Mouse (Mus musculus): ENCODE results near the gene Lgr4. TPM values are rescaled to one million over a fixed set of nuclear protein-coding genes. Genes with fewer than 3 reads are reported as not detected.

Lgr4 gene
- polyA plus RNA-seq, 1 experiment from 2014 or later: 11.6 TPM

GRCm38 (mm10) chr2:109934086-109934485, 16.6 kb downstream of the Lgr4 start:
- no peak for DNase-seq
- 84% methylated on average over 4 of the region's 4 CpGs for WGBS
- no peaks in the 10 kb centered on the region for H3K27me3 ChIP-seq (ENCODE audit: control insufficient read depth, insufficient read depth, low read length)
- no peak overlapping the region for H3K9ac ChIP-seq (replicated peaks; ENCODE audit: low read length)
- no peak overlapping the region for H3K4me3 ChIP-seq (replicated peaks; ENCODE audit: low read depth, low read length)
- H3K9me3 ChIP-seq (ENCODE audit: control insufficient read depth, low read length): no peaks in the 10 kb centered on the region
- no peak overlapping the region for H3K27ac ChIP-seq (replicated peaks; ENCODE audit: low read depth, low read length)
- no peaks in the 10 kb centered on the region for H3K36me3 ChIP-seq (ENCODE audit: control insufficient read depth, insufficient read depth, low read length)
- ATAC-seq (ENCODE audit: low FRiP score, low TSS enrichment): no peak
- no peaks in the 10 kb centered on the region for H3K4me1 ChIP-seq (ENCODE audit: control insufficient read depth, insufficient read depth, low read length)
- no peak overlapping the region for H3K4me2 ChIP-seq (ENCODE audit: low read length)

DNA sequence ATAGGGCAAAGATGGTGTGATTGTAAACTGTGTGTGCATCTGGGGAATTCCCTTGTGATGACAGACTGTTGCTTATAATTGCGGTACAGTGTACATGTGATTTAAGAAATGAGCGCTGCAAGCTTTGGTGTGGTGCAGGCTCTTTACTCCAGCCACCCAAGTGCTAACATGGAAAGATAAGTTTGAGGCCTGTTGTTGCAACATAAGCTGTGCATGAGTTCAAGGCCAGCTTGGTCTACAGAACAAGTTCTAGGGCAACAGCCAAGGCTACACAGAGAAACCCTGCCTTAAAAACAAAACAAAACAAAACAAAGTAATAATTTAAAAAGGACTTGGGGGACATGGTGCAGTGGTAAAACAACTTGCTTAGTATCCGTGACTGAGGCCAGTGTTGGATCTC, 17.7 kb downstream of the Lgr4 start:
- no peaks in the 10 kb centered on the region for H3K4me1 ChIP-seq (ENCODE audit: control insufficient read depth, insufficient read depth, low read length)
- H3K27me3 ChIP-seq (ENCODE audit: control insufficient read depth, insufficient read depth, low read length): no peaks in the 10 kb centered on the region
- H3K36me3 ChIP-seq (ENCODE audit: control insufficient read depth, insufficient read depth, low read length): no peaks in the 10 kb centered on the region
- no peak for DNase-seq
- H3K27ac ChIP-seq (replicated peaks; ENCODE audit: low read depth, low read length): no peak overlapping the region
- H3K4me2 ChIP-seq (ENCODE audit: low read length): no peak overlapping the region
- ATAC-seq (ENCODE audit: low FRiP score, low TSS enrichment): no peak
- no peaks in the 10 kb centered on the region for H3K9me3 ChIP-seq (ENCODE audit: control insufficient read depth, low read length)
- no peak overlapping the region for H3K4me3 ChIP-seq (replicated peaks; ENCODE audit: low read depth, low read length)
- WGBS: 94% methylated on average over 3 of the region's 3 CpGs
- no peak overlapping the region for H3K9ac ChIP-seq (replicated peaks; ENCODE audit: low read length)

DNA sequence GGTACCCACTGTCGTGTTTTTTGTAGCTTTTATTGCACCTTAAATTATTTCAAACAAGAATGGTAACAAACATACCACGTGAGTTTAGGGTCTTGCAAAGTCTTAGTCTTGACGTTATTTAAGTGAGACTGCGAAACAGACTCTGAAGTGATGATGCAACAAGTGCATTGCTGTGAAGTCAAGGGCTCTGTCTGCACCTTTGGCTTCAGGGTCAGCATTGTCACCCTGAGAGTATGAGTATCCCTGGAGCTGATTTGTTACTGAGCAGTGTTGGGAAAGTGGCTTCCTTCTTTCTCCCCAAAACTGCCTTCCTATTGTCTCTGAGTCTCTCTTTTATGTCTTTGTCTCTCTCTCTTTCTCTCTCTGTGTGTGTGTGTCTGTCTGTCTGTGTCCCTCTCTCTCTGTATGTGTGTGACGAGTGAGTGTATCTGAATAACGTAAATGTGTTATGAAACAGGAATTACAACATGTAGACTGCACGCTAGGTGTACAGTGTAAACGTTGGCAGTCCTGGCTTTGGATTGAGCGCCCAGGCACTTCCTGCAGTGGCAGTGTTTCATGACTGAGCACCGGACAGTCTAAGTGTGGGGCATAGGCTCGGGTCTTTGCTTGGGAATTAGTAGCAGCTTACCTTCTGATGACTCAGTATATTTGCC, 18.4 kb downstream of the Lgr4 start:
- no peak for DNase-seq
- H3K27me3 ChIP-seq (ENCODE audit: control insufficient read depth, insufficient read depth, low read length): no peaks in the 10 kb centered on the region
- 63% methylated on average over 11 of the region's 11 CpGs for WGBS
- no peak overlapping the region for H3K27ac ChIP-seq (replicated peaks; ENCODE audit: low read depth, low read length)
- H3K4me3 ChIP-seq (replicated peaks; ENCODE audit: low read depth, low read length): no peak overlapping the region
- H3K4me1 ChIP-seq (ENCODE audit: control insufficient read depth, insufficient read depth, low read length): no peaks in the 10 kb centered on the region
- no peaks in the 10 kb centered on the region for H3K9me3 ChIP-seq (ENCODE audit: control insufficient read depth, low read length)
- H3K36me3 ChIP-seq (ENCODE audit: control insufficient read depth, insufficient read depth, low read length): no peaks in the 10 kb centered on the region
- H3K4me2 ChIP-seq (ENCODE audit: low read length): no peak overlapping the region
- ATAC-seq (ENCODE audit: low FRiP score, low TSS enrichment): no peak
- no peak overlapping the region for H3K9ac ChIP-seq (replicated peaks; ENCODE audit: low read length)

- Histone ChIP-seq H3K36me3 (ENCODE audit: control insufficient read depth, insufficient read depth, low read length) (no peaks in the 10 kb centered on the region), H3K4me2 (ENCODE audit: low read length) (no peak overlapping the region), H3K9ac (replicated peaks; ENCODE audit: low read length) (no peak overlapping the region), H3K27ac (replicated peaks; ENCODE audit: low read depth, low read length) (no peak overlapping the region), H3K4me3 (replicated peaks; ENCODE audit: low read depth, low read length) (no peak overlapping the region), H3K9me3 (ENCODE audit: control insufficient read depth, low read length) (no peaks in the 10 kb centered on the region), H3K27me3 (ENCODE audit: control insufficient read depth, insufficient read depth, low read length) (no peaks in the 10 kb centered on the region), H3K4me1 (ENCODE audit: control insufficient read depth, insufficient read depth, low read length) (no peaks in the 10 kb centered on the region)
- 37% methylated on average over 2 of the region's 2 CpGs for WGBS
- ATAC-seq (ENCODE audit: low FRiP score, low TSS enrichment) (no peak), DNase-seq (no peak)
These were observed 18.9 kb downstream of the Lgr4 start for GRCm38 (mm10) chr2:109936410-109936755.

DNA sequence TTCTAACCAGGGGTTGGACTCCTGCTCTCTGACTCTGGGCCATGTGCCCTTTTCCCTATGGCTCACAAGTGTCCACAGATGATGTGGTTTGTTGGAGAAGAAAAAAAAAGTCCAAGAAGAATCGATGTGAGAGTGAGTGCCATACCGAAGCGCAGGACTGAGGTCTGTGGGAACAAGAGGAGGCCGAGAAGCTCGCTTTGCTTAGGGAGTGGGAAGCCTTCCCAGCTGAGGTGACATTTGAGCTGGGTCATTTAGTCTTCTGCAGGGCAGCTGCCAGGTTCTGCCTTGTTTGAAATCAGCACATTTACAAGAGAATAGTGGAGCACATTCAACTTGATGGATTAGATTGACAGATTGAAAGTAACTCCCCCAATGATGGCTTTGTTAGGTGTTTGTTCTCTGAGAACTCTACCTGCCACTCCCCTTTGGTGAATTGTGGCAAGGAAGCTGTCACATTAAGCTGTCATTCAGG, 24.6 kb downstream of the Lgr4 start:
- DNase-seq (peak; percentile 52), ATAC-seq (ENCODE audit: low FRiP score, low TSS enrichment) (peak; percentile 68)
- Histone ChIP-seq H3K27ac (replicated peaks; ENCODE audit: low read depth, low read length) (no peak overlapping the region), H3K27me3 (ENCODE audit: control insufficient read depth, insufficient read depth, low read length) (no peaks in the 10 kb centered on the region), H3K9ac (replicated peaks; ENCODE audit: low read length) (no peak overlapping the region), H3K4me3 (replicated peaks; ENCODE audit: low read depth, low read length) (no peak overlapping the region), H3K36me3 (ENCODE audit: control insufficient read depth, insufficient read depth, low read length) (no peaks in the 10 kb centered on the region), H3K4me1 (ENCODE audit: control insufficient read depth, insufficient read depth, low read length) (peaks cover 25% of the 10 kb centered on the region), H3K4me2 (ENCODE audit: low read length) (no peak overlapping the region), H3K9me3 (ENCODE audit: control insufficient read depth, low read length) (no peaks in the 10 kb centered on the region)
- 7% methylated on average over 5 of the region's 5 CpGs for WGBS

GRCm38 (mm10) chr2:109942810-109943570, 25.5 kb downstream of the Lgr4 start:
- Histone ChIP-seq H3K9ac (replicated peaks; ENCODE audit: low read length) (no peak overlapping the region), H3K27me3 (ENCODE audit: control insufficient read depth, insufficient read depth, low read length) (no peaks in the 10 kb centered on the region), H3K27ac (replicated peaks; ENCODE audit: low read depth, low read length) (peak overlapping the region; percentile 14; the same call in 1 of the 2 replicates), H3K4me1 (ENCODE audit: control insufficient read depth, insufficient read depth, low read length) (peaks cover 25% of the 10 kb centered on the region), H3K4me3 (replicated peaks; ENCODE audit: low read depth, low read length) (no peak overlapping the region), H3K4me2 (ENCODE audit: low read length) (peak overlapping the region; percentile 13; the same call in 1 of the 2 replicates), H3K9me3 (ENCODE audit: control insufficient read depth, low read length) (no peaks in the 10 kb centered on the region), H3K36me3 (ENCODE audit: control insufficient read depth, insufficient read depth, low read length) (no peaks in the 10 kb centered on the region)
- ATAC-seq (ENCODE audit: low FRiP score, low TSS enrichment): peak; percentile 84
- WGBS: 12% methylated on average over 8 of the region's 8 CpGs
- DNase-seq: peak; percentile 73

- H3K4me3 ChIP-seq (replicated peaks; ENCODE audit: low read depth, low read length): no peak overlapping the region
- H3K27me3 ChIP-seq (ENCODE audit: control insufficient read depth, insufficient read depth, low read length): no peaks in the 10 kb centered on the region
- ATAC-seq (ENCODE audit: low FRiP score, low TSS enrichment) (no peak), DNase-seq (no peak)
- H3K27ac ChIP-seq (replicated peaks; ENCODE audit: low read depth, low read length): no peak overlapping the region
- H3K9me3 ChIP-seq (ENCODE audit: control insufficient read depth, low read length): no peaks in the 10 kb centered on the region
- no peaks in the 10 kb centered on the region for H3K36me3 ChIP-seq (ENCODE audit: control insufficient read depth, insufficient read depth, low read length)
- 67% methylated on average over 9 of the region's 9 CpGs for WGBS
- H3K9ac ChIP-seq (replicated peaks; ENCODE audit: low read length): no peak overlapping the region
- H3K4me2 ChIP-seq (ENCODE audit: low read length): no peak overlapping the region
- H3K4me1 ChIP-seq (ENCODE audit: control insufficient read depth, insufficient read depth, low read length): peaks cover 25% of the 10 kb centered on the region
These were observed 27.5 kb downstream of the Lgr4 start for GRCm38 (mm10) chr2:109944995-109945394.

- no peak overlapping the region for H3K27ac ChIP-seq (replicated peaks; ENCODE audit: low read depth, low read length)
- H3K4me1 ChIP-seq (ENCODE audit: control insufficient read depth, insufficient read depth, low read length): peaks cover 25% of the 10 kb centered on the region
- no peak overlapping the region for H3K4me3 ChIP-seq (replicated peaks; ENCODE audit: low read depth, low read length)
- H3K9me3 ChIP-seq (ENCODE audit: control insufficient read depth, low read length): no peaks in the 10 kb centered on the region
- H3K4me2 ChIP-seq (ENCODE audit: low read length): no peak overlapping the region
- H3K9ac ChIP-seq (replicated peaks; ENCODE audit: low read length): no peak overlapping the region
- no peaks in the 10 kb centered on the region for H3K36me3 ChIP-seq (ENCODE audit: control insufficient read depth, insufficient read depth, low read length)
- WGBS: 36% methylated on average over 4 of the region's 4 CpGs
- no peaks in the 10 kb centered on the region for H3K27me3 ChIP-seq (ENCODE audit: control insufficient read depth, insufficient read depth, low read length)
- no peak for ATAC-seq (ENCODE audit: low FRiP score, low TSS enrichment)
- no peak for DNase-seq
These were observed 28.1 kb downstream of the Lgr4 start for GRCm38 (mm10) chr2:109945532-109945931.

DNA sequence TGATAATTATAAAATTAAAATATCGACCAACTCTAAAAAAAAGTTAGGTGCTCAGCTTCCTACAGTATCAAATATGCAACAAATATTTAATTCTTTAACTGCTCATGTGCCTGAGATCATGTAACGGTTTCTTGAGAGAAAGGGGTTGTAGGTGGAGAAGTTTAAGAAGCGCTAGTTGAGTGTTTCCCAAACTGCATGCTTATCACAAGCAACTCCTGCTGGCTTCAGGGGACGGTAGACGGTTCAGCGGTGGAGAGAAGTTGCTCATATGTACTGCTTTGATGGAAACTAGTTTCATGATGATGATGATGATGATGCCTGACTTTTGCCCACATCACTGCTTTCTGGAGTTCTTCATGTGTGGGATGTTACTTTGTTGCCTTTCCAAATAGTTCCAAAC, 29.0 kb downstream of the Lgr4 start:
- DNase-seq: no peak
- H3K36me3 ChIP-seq (ENCODE audit: control insufficient read depth, insufficient read depth, low read length): no peaks in the 10 kb centered on the region
- no peak overlapping the region for H3K4me3 ChIP-seq (replicated peaks; ENCODE audit: low read depth, low read length)
- no peak overlapping the region for H3K9ac ChIP-seq (replicated peaks; ENCODE audit: low read length)
- no peak for ATAC-seq (ENCODE audit: low FRiP score, low TSS enrichment)
- no peak overlapping the region for H3K4me2 ChIP-seq (ENCODE audit: low read length)
- H3K27me3 ChIP-seq (ENCODE audit: control insufficient read depth, insufficient read depth, low read length): no peaks in the 10 kb centered on the region
- no peaks in the 10 kb centered on the region for H3K9me3 ChIP-seq (ENCODE audit: control insufficient read depth, low read length)
- H3K27ac ChIP-seq (replicated peaks; ENCODE audit: low read depth, low read length): no peak overlapping the region
- 94% methylated on average over 6 of the region's 6 CpGs for WGBS
- H3K4me1 ChIP-seq (ENCODE audit: control insufficient read depth, insufficient read depth, low read length): peaks cover 25% of the 10 kb centered on the region
